Mouse (Mus musculus): Measurements from ENCODE around the gene Fmnl2. TPM values are rescaled to one million over a fixed set of nuclear protein-coding genes. Genes with fewer than 3 reads are reported as not detected.

The Fmnl2 gene
- polyA plus RNA-seq, 1 experiment from 2014 or later = 1.9 TPM

DNA sequence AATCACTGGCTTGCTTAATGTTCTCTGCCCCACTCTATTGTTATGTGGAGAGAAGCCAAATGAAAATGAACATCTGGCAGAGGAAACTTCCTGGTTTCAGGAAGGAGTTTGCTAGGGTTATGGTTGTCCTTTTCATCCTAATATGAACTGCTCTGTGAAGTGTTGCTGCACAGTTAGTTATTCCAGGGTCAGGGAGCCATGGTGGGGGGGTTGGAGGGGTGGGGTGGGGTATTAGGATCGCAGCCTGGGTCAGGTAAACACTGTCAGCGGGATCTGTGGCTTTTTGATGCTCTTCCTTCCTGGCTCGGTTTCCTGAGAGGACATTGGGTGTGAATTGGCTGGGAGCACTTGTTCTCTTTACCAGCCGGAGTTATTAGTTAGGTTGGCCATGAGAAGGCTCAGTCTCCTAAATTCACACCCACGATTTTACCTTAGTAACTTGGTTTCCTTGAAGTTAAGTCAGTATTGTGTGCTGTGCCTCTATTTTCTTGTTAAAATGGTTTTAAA is 134.1 kb downstream of the Fmnl2 start:
- Histone ChIP-seq H3K36me3 (ENCODE audit: control insufficient read depth, insufficient read depth) (no peaks in the 10 kb centered on the region), H3K27ac (ENCODE audit: low read depth, low read length) (peak overlapping the region; percentile 60), H3K9me3 (ENCODE audit: control insufficient read depth) (no peaks in the 10 kb centered on the region), H3K9ac (ENCODE audit: low read depth, low read length) (no peak overlapping the region), H3K4me2 (replicated peaks; ENCODE audit: low read depth) (no peak overlapping the region), H3K4me3 (ENCODE audit: low read depth, low read length) (no peak overlapping the region), H3K4me1 (replicated peaks; ENCODE audit: control insufficient read depth, insufficient read depth, low read length) (no peaks in the 10 kb centered on the region), H3K27me3 (replicated peaks; ENCODE audit: control insufficient read depth, insufficient read depth, low read length) (no peaks in the 10 kb centered on the region)
- no peak for ATAC-seq
- 54% methylated on average over 5 of the region's 5 CpGs for WGBS
- no peak for TF ChIP-seq CTCF (IDR thresholded peaks at IDR 0.05; ENCODE audit: low read depth)

DNA sequence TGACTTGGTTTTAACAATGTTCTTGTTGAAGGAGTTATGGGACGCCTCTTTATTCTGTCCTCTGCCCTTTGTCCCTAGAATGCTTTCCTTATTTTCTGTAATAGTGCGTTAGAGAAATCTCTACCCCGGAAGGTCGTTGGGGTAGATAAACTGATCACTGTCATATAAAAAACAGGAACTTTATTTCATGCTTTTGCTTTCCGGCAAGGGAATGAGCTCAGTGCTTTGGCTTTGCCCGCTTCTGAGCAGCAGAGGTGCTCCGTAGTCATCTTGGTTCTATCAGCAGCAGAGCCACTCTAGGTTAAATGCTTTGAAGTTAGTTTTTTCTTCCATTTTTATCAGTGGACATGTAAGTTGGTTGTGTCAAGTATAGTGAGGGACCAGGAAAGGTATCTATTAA is 135.6 kb downstream of the Fmnl2 start:
- no peak overlapping the region for H3K4me3 ChIP-seq (ENCODE audit: low read depth, low read length)
- no peaks in the 10 kb centered on the region for H3K4me1 ChIP-seq (replicated peaks; ENCODE audit: control insufficient read depth, insufficient read depth, low read length)
- WGBS = 75% methylated on average over 7 of the region's 7 CpGs
- H3K9ac ChIP-seq (ENCODE audit: low read depth, low read length) = no peak overlapping the region
- no peak overlapping the region for H3K27ac ChIP-seq (ENCODE audit: low read depth, low read length)
- ATAC-seq = no peak
- H3K4me2 ChIP-seq (replicated peaks; ENCODE audit: low read depth) = no peak overlapping the region
- no peaks in the 10 kb centered on the region for H3K27me3 ChIP-seq (replicated peaks; ENCODE audit: control insufficient read depth, insufficient read depth, low read length)
- H3K9me3 ChIP-seq (ENCODE audit: control insufficient read depth) = no peaks in the 10 kb centered on the region
- H3K36me3 ChIP-seq (ENCODE audit: control insufficient read depth, insufficient read depth) = no peaks in the 10 kb centered on the region
- TF ChIP-seq CTCF (IDR thresholded peaks at IDR 0.05; ENCODE audit: low read depth) = no peak

DNA sequence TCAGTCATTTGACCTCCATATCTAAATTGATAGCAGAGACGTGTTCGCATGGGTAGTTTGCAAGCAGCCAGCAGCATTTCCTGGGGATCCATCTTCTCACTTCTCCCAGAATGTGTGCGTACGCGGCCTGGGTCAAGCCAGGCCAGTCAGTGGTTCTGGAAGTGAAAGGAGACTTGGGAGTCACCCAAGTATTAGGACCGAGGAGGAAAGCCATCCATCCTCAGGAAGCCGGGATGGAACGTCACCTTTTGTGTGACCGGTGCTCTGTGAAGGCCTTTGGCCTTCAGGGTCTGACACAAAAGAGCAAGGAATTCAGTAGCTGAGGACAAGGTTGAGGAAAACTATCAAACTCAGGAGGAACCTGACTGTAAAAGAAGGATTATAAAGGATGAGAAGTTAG is 136.9 kb downstream of the Fmnl2 start:
- H3K4me2 ChIP-seq (replicated peaks; ENCODE audit: low read depth) = no peak overlapping the region
- no peak for TF ChIP-seq CTCF (IDR thresholded peaks at IDR 0.05; ENCODE audit: low read depth)
- ATAC-seq = no peak

DNA sequence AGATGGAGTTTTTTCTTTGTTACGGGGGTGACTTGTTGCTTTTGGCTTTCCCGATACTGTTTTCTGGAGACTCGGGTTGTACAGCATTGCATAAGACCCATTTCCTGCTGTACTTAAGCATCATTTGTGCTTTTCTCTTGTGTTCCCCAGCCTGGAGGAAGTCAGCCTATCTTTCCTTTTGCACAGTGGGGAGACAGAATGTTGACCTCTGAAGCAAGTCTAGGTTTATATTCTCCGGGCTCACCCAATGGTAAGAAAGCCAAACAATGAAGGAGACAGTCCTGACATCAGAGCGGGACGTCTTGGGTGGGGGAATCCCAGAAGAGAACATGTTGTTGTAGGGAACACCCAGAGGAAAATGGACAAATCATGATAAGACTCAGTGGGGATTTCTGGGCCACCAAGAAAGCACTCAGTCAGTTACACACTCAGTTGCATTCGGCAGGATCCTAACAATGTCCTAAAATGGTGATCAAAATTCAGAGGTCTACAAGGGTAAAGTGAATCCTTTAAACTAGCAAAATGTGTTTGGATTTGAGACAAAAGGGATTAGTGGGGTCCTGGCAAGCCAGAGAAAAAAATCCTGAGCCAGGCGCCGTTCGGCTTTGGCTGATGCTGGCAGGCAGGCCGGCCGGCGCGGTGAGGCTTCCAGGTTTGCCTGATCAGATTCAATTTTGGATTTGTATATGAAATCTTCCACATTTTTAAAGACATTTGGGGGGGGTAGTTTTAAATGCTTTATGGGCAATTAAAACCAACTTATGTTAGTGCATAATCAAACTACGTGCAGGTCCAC is 140.5 kb downstream of the Fmnl2 start:
- ATAC-seq = no peak
- no peak for TF ChIP-seq CTCF (IDR thresholded peaks at IDR 0.05; ENCODE audit: low read depth)
- Histone ChIP-seq H3K9ac (ENCODE audit: low read depth, low read length) (no peak overlapping the region), H3K4me1 (replicated peaks; ENCODE audit: control insufficient read depth, insufficient read depth, low read length) (no peaks in the 10 kb centered on the region), H3K4me2 (replicated peaks; ENCODE audit: low read depth) (no peak overlapping the region), H3K9me3 (ENCODE audit: control insufficient read depth) (no peaks in the 10 kb centered on the region), H3K27ac (ENCODE audit: low read depth, low read length) (no peak overlapping the region), H3K36me3 (ENCODE audit: control insufficient read depth, insufficient read depth) (no peaks in the 10 kb centered on the region), H3K27me3 (replicated peaks; ENCODE audit: control insufficient read depth, insufficient read depth, low read length) (no peaks in the 10 kb centered on the region), H3K4me3 (ENCODE audit: low read depth, low read length) (no peak overlapping the region)
- WGBS = 73% methylated on average over 15 of the region's 15 CpGs

More for the DNA sequence above, 136.9 kb downstream of the Fmnl2 start:
- no peak overlapping the region for H3K4me3 ChIP-seq (ENCODE audit: low read depth, low read length)
- H3K27ac ChIP-seq (ENCODE audit: low read depth, low read length) = no peak overlapping the region
- no peaks in the 10 kb centered on the region for H3K9me3 ChIP-seq (ENCODE audit: control insufficient read depth)
- H3K9ac ChIP-seq (ENCODE audit: low read depth, low read length) = no peak overlapping the region
- WGBS = 84% methylated on average over 9 of the region's 9 CpGs
- H3K36me3 ChIP-seq (ENCODE audit: control insufficient read depth, insufficient read depth) = no peaks in the 10 kb centered on the region
- no peaks in the 10 kb centered on the region for H3K4me1 ChIP-seq (replicated peaks; ENCODE audit: control insufficient read depth, insufficient read depth, low read length)
- H3K27me3 ChIP-seq (replicated peaks; ENCODE audit: control insufficient read depth, insufficient read depth, low read length) = no peaks in the 10 kb centered on the region

DNA sequence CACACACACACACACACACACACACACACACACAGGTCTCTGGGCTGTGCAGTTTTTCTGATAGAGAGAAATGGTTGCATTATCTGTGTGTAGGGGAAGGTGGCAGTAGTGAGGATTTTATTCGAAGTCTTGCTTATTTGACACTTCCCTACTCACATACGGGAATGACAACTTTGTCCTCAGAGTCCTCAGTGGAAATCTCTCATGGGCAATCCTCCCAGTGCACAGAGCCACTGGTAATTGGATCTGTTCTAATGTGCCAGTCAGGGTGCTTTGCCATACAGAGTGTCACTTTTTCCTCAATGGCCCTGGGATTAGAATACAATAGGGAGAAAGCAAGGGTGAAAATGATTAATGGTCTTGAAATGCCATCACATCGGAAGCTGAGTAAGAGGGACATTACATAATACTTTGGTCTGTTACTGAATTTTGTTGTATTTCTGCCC is 141.9 kb downstream of the Fmnl2 start:
- H3K9me3 ChIP-seq (ENCODE audit: control insufficient read depth) = no peaks in the 10 kb centered on the region
- no peak overlapping the region for H3K4me2 ChIP-seq (replicated peaks; ENCODE audit: low read depth)
- H3K36me3 ChIP-seq (ENCODE audit: control insufficient read depth, insufficient read depth) = no peaks in the 10 kb centered on the region
- WGBS = 62% methylated on average over 3 of the region's 3 CpGs
- H3K4me3 ChIP-seq (ENCODE audit: low read depth, low read length) = no peak overlapping the region
- no peak overlapping the region for H3K9ac ChIP-seq (ENCODE audit: low read depth, low read length)
- H3K27me3 ChIP-seq (replicated peaks; ENCODE audit: control insufficient read depth, insufficient read depth, low read length) = no peaks in the 10 kb centered on the region
- ATAC-seq = no peak
- no peak overlapping the region for H3K27ac ChIP-seq (ENCODE audit: low read depth, low read length)
- H3K4me1 ChIP-seq (replicated peaks; ENCODE audit: control insufficient read depth, insufficient read depth, low read length) = no peaks in the 10 kb centered on the region
- TF ChIP-seq CTCF (IDR thresholded peaks at IDR 0.05; ENCODE audit: low read depth) = peak; percentile 57

DNA sequence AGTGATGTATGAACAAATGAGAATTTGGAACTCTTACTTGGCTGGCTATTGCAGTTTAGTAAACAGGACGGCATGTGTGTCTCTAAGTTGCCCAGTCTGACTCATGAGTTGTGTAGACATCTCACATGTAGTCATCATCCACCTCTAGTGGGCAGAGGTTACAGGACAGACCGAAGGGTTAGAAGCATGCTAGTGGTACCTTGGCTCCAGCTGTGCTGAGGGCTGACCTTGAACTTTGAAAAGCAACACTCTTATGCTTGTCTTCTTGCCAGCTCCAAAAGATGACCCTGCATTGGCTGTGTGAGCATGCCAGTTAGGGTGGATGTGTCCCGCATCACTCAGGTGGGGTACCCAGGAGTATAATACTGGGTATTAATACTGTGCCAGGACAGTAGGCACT is 142.8 kb downstream of the Fmnl2 start:
- 82% methylated on average over 3 of the region's 3 CpGs for WGBS
- Histone ChIP-seq H3K9ac (ENCODE audit: low read depth, low read length) (no peak overlapping the region), H3K4me3 (ENCODE audit: low read depth, low read length) (no peak overlapping the region), H3K9me3 (ENCODE audit: control insufficient read depth) (no peaks in the 10 kb centered on the region), H3K36me3 (ENCODE audit: control insufficient read depth, insufficient read depth) (no peaks in the 10 kb centered on the region), H3K4me2 (replicated peaks; ENCODE audit: low read depth) (no peak overlapping the region), H3K4me1 (replicated peaks; ENCODE audit: control insufficient read depth, insufficient read depth, low read length) (no peaks in the 10 kb centered on the region), H3K27me3 (replicated peaks; ENCODE audit: control insufficient read depth, insufficient read depth, low read length) (no peaks in the 10 kb centered on the region), H3K27ac (ENCODE audit: low read depth, low read length) (no peak overlapping the region)
- no peak for ATAC-seq
- no peak for TF ChIP-seq CTCF (IDR thresholded peaks at IDR 0.05; ENCODE audit: low read depth)
